Mouse (Mus musculus): ENCODE data around the gene Gramd4.

DNA sequence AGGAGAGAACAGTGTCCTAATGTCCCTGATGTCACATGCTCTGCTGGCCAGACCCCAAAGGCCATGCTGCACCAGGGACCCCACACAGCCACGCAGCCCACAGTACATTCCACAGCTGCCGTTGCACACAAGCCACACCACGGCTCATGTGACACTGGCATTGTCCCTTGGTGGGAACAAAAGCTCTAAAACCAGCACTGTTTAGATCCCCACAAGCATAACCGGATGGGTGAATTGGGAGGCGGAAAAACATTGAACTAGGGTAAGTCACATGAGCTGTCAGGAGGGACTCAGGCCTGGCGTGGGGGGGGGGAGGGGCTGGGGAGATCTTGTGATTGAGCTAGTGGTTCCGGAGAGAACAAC is 111.0 kb downstream of the Gramd4 start:
- no peak for TF ChIP-seq CTCF (IDR thresholded peaks at IDR 0.05; ENCODE audit: control insufficient read depth, insufficient read depth, low read length)
- no peak for TF ChIP-seq POLR2A (IDR thresholded peaks at IDR 0.05; ENCODE audit: borderline replicate concordance, control insufficient read depth, low read depth, low read length)
